Comparison of ENCODE assay signal across 8 mouse cellular contexts in genomic region chr16:58728176-58728671, GRCm38 (mm10). TPM values are rescaled to one million over a fixed set of nuclear protein-coding genes. Genes with fewer than 3 reads are reported as not detected.
DNase-seq lines count a peak whose midpoint lies in the region; ATAC-seq and TF ChIP-seq lines count a peak whose summit lies in the region.

No protein-coding gene starts in this region.

- H3K9ac ChIP-seq in lung, embryonic 15.5 days = peak overlapping the region; percentile 76
- peak overlapping the region; percentile 68 for H3K9ac ChIP-seq in stomach, embryonic 14.5 days (replicated peaks; ENCODE audit: low read depth, low read length)

- H3K4me2 ChIP-seq in lung, embryonic 15.5 days = peak overlapping the region; percentile 61
- peak overlapping the region; percentile 58 for H3K4me2 ChIP-seq in stomach, embryonic 14.5 days (replicated peaks; ENCODE audit: low read depth, low read length)

- H3K4me1 ChIP-seq in lung, embryonic 15.5 days = 0 out of 2 replicates have a peak, but pooled peaks cover 9% of the 10 kb centered on the region
- H3K4me1 ChIP-seq in bone marrow, adult 2 months (ENCODE audit: control insufficient read depth, insufficient read depth, low read length) = no peaks in the 10 kb centered on the region
- peaks cover 6% of the 10 kb centered on the region for H3K4me1 ChIP-seq in forebrain, embryonic 10.5 days
- peaks cover 3% of the 10 kb centered on the region; the same call in 1 of the 2 replicates for H3K4me1 ChIP-seq in stomach, embryonic 14.5 days (ENCODE audit: control insufficient read depth, insufficient read depth, low read length)

- no peaks in the 10 kb centered on the region for H3K9me3 ChIP-seq in lung, embryonic 15.5 days
- H3K9me3 ChIP-seq in forebrain, embryonic 10.5 days = no peaks in the 10 kb centered on the region
- H3K9me3 ChIP-seq in stomach, embryonic 14.5 days (ENCODE audit: control insufficient read depth, low read depth, low read length) = no peaks in the 10 kb centered on the region

- peak overlapping the region; percentile 69 for H3K4me3 ChIP-seq in lung, embryonic 15.5 days
- peak overlapping the region; percentile 68 for H3K4me3 ChIP-seq in bone marrow, adult 2 months (replicated peaks; ENCODE audit: control insufficient read depth, low read depth, low read length)
- H3K4me3 ChIP-seq in forebrain, embryonic 10.5 days = peak overlapping the region; percentile 84
- H3K4me3 ChIP-seq in stomach, embryonic 14.5 days (ENCODE audit: low read depth, low read length) = peak overlapping the region; percentile 78

- peaks cover 27% of the 10 kb centered on the region for H3K36me3 ChIP-seq in lung, embryonic 15.5 days
- peaks cover 38% of the 10 kb centered on the region for H3K36me3 ChIP-seq in forebrain, embryonic 10.5 days (replicated peaks)
- peaks cover 21% of the 10 kb centered on the region; the same call in 1 of the 2 replicates for H3K36me3 ChIP-seq in stomach, embryonic 14.5 days (ENCODE audit: control insufficient read depth, insufficient read depth, low read length)

- no peaks in the 10 kb centered on the region for H3K27me3 ChIP-seq in lung, embryonic 15.5 days
- no peaks in the 10 kb centered on the region for H3K27me3 ChIP-seq in forebrain, embryonic 10.5 days (ENCODE audit: poor library complexity, severe bottlenecking)
- H3K27me3 ChIP-seq in stomach, embryonic 14.5 days (ENCODE audit: control insufficient read depth, insufficient read depth, low read length) = no peaks in the 10 kb centered on the region

- H3K27ac ChIP-seq in lung, embryonic 15.5 days = peak overlapping the region; percentile 82
- H3K27ac ChIP-seq in bone marrow, adult 2 months (ENCODE audit: control insufficient read depth, insufficient read depth, low read depth, low read length, poor library complexity) = peak overlapping the region; percentile 47; the same call in 1 of the 2 replicates
- peak overlapping the region; percentile 91 for H3K27ac ChIP-seq in forebrain, embryonic 10.5 days
- peak overlapping the region; percentile 75 for H3K27ac ChIP-seq in stomach, embryonic 14.5 days (ENCODE audit: low read length)

- ATAC-seq in lung, embryonic 15.5 days (ENCODE audit: borderline replicate concordance, extremely low read depth, low FRiP score, low TSS enrichment) = peak; percentile 93
- peak; percentile 89 for ATAC-seq in stomach, embryonic 14.5 days (ENCODE audit: insufficient number of reproducible peaks, insufficient read depth, low FRiP score, low read depth)

- no peak for TF ChIP-seq CTCF in bone marrow, adult 2 months (IDR thresholded peaks at IDR 0.05; ENCODE audit: control insufficient read depth, insufficient read depth, low read length)

- TF ChIP-seq POLR2A in bone marrow, adult 2 months (IDR thresholded peaks at IDR 0.05; ENCODE audit: borderline replicate concordance, control insufficient read depth, low read depth, low read length) = no peak

- WGBS in lung, embryonic 15.5 days = 0% methylated on average over 20 of the region's 31 CpGs
- WGBS in bone marrow, adult 2 months = under 1% methylated on average over 27 of the region's 31 CpGs
- under 1% methylated on average over 30 of the region's 31 CpGs for WGBS in forebrain, embryonic 10.5 days
- under 1% methylated on average over 28 of the region's 31 CpGs for WGBS in stomach, embryonic 14.5 days

- DNase-seq in lung, adult 18-20 months = no peak
- DNase-seq in forebrain, embryonic 10.5 days (ENCODE audit: extremely low spot score, low spot score) = no peak
- DNase-seq in liver = peak; percentile 18
- no peak for DNase-seq in cerebellum, postnatal 25 days
- no peak for DNase-seq in Muller cell, postnatal 12 days (ENCODE audit: inconsistent ontology term)

RNA-seq across cellular contexts. Expression of gene Cldnd1, which starts 0.5 kb away (rescaled TPM):
- 110 and 111 TPM in 2 replicates for polyA plus RNA-seq in lung, embryonic 15.5 days (2015; fragmentation: Nextera tagmentation; extraction: Ambion mirVana)
- 5.3 and 5.4 TPM in 2 replicates for polyA plus RNA-seq in bone marrow, adult 2 months (2011; ENCODE audit: insufficient read depth, insufficient read length, low replicate concordance, missing spikeins)
- 91.0 and 106 TPM in 2 replicates for polyA plus RNA-seq in forebrain, embryonic 10.5 days (2016; fragmentation: Nextera tagmentation; extraction: Ambion mirVana)
- 128 and 131 TPM in 2 replicates for polyA plus RNA-seq in stomach, embryonic 14.5 days (2014; fragmentation: Nextera tagmentation; extraction: Ambion mirVana)

RNA-seq across cellular contexts. Expression of gene Gpr15, which starts 9.4 kb away (rescaled TPM):
- 0.24 TPM in 1 of 2 replicates, not detected in the other for polyA plus RNA-seq in lung, embryonic 15.5 days (2015; fragmentation: Nextera tagmentation; extraction: Ambion mirVana)
- polyA plus RNA-seq in bone marrow, adult 2 months (2011; ENCODE audit: insufficient read depth, insufficient read length, low replicate concordance, missing spikeins) = 0.79 TPM in 1 of 2 replicates, not detected in the other
- polyA plus RNA-seq in forebrain, embryonic 10.5 days (2016; fragmentation: Nextera tagmentation; extraction: Ambion mirVana) = not detected in 2 replicates
- polyA plus RNA-seq in stomach, embryonic 14.5 days (2014; fragmentation: Nextera tagmentation; extraction: Ambion mirVana) = 0.17 TPM in 1 of 2 replicates, not detected in the other

RNA-seq across cellular contexts. Expression of gene Olfr172, which starts 34.8 kb away (rescaled TPM):
- not detected in 2 replicates for polyA plus RNA-seq in lung, embryonic 15.5 days (2015; fragmentation: Nextera tagmentation; extraction: Ambion mirVana)
- not detected in 2 replicates for polyA plus RNA-seq in bone marrow, adult 2 months (2011; ENCODE audit: insufficient read depth, insufficient read length, low replicate concordance, missing spikeins)
- not detected in 2 replicates for polyA plus RNA-seq in forebrain, embryonic 10.5 days (2016; fragmentation: Nextera tagmentation; extraction: Ambion mirVana)
- not detected in 2 replicates for polyA plus RNA-seq in stomach, embryonic 14.5 days (2014; fragmentation: Nextera tagmentation; extraction: Ambion mirVana)

RNA-seq across cellular contexts. Expression of gene Cpox, which starts 58.1 kb away (rescaled TPM):
- 24.9 and 26.8 TPM in 2 replicates for polyA plus RNA-seq in lung, embryonic 15.5 days (2015; fragmentation: Nextera tagmentation; extraction: Ambion mirVana)
- polyA plus RNA-seq in bone marrow, adult 2 months (2011; ENCODE audit: insufficient read depth, insufficient read length, low replicate concordance, missing spikeins) = 68.6 and 121 TPM in 2 replicates
- polyA plus RNA-seq in forebrain, embryonic 10.5 days (2016; fragmentation: Nextera tagmentation; extraction: Ambion mirVana) = 25.6 and 30.4 TPM in 2 replicates
- polyA plus RNA-seq in stomach, embryonic 14.5 days (2014; fragmentation: Nextera tagmentation; extraction: Ambion mirVana) = 24.4 and 28.1 TPM in 2 replicates

Comparison
In these comparisons a context has a peak if more than half of its experiments do, and no peak if none do; other contexts are left out.
1. RNA of gene Cldnd1, which starts 0.5 kb away (polyA plus RNA-seq): 128 to 131 TPM in stomach, embryonic 14.5 days, 110 to 111 TPM in lung, embryonic 15.5 days and 91.0 to 106 TPM in forebrain, embryonic 10.5 days; 5.3 to 5.4 TPM in bone marrow, adult 2 months; every median in the first group is over 10 times any median in the second.
2. Peak in every context shown above with its lines, with median percentiles within 50 percentile points of each other: H3K27ac ChIP-seq and H3K4me3 ChIP-seq.